Mouse (Mus musculus): Measurements from ENCODE around the gene Klk4. TPM values are rescaled to one million over a fixed set of nuclear protein-coding genes. Genes with fewer than 3 reads are reported as not detected.

Gene Klk4
- polyA plus RNA-seq, 1 experiment from 2014 or later, result not detected

- ATAC-seq (replicated peaks; ENCODE audit: insufficient number of reproducible peaks, low FRiP score, low TSS enrichment, low read depth) (no peak; the same call in 1 of the 2 replicates), DNase-seq (ENCODE audit: low spot score) (peak; percentile 71)
- no peak overlapping the region for H3K27ac ChIP-seq (replicated peaks; ENCODE audit: low read depth, low read length)
- H3K4me1 ChIP-seq (ENCODE audit: control insufficient read depth, insufficient read depth, low read length), result no peaks in the 10 kb centered on the region
- no peak overlapping the region for H3K4me3 ChIP-seq (ENCODE audit: low read depth, low read length)
- WGBS, result 8% methylated on average over 14 of the region's 14 CpGs
- no peaks in the 10 kb centered on the region for H3K9me3 ChIP-seq (replicated peaks; ENCODE audit: control insufficient read depth, low read length)
- H3K27me3 ChIP-seq (ENCODE audit: control insufficient read depth, insufficient read depth, low read length), result no peaks in the 10 kb centered on the region
- no peak overlapping the region for H3K9ac ChIP-seq (replicated peaks; ENCODE audit: low read length)
- peak overlapping the region; percentile 13; the same call in 1 of the 2 replicates for H3K4me2 ChIP-seq (ENCODE audit: low read depth, low read length)
- no peaks in the 10 kb centered on the region for H3K36me3 ChIP-seq (replicated peaks; ENCODE audit: control insufficient read depth, insufficient read depth, low read depth, low read length)
Measured at GRCm38 (mm10) chr7:43883547-43883946, 2.6 kb downstream of the Klk4 start.

GRCm38 (mm10) chr7:43891365-43891764 is 10.4 kb downstream of the Klk4 start:
- 59% methylated on average over 5 of the region's 5 CpGs for WGBS
- no peak overlapping the region for H3K4me3 ChIP-seq (ENCODE audit: low read depth, low read length)
- H3K36me3 ChIP-seq (replicated peaks; ENCODE audit: control insufficient read depth, insufficient read depth, low read depth, low read length), result no peaks in the 10 kb centered on the region
- no peak overlapping the region for H3K9ac ChIP-seq (replicated peaks; ENCODE audit: low read length)
- no peak overlapping the region for H3K4me2 ChIP-seq (ENCODE audit: low read depth, low read length)
- no peaks in the 10 kb centered on the region for H3K4me1 ChIP-seq (ENCODE audit: control insufficient read depth, insufficient read depth, low read length)
- no peaks in the 10 kb centered on the region for H3K27me3 ChIP-seq (ENCODE audit: control insufficient read depth, insufficient read depth, low read length)
- H3K9me3 ChIP-seq (replicated peaks; ENCODE audit: control insufficient read depth, low read length), result no peaks in the 10 kb centered on the region
- DNase-seq (ENCODE audit: low spot score) (no peak), ATAC-seq (replicated peaks; ENCODE audit: insufficient number of reproducible peaks, low FRiP score, low TSS enrichment, low read depth) (no peak)
- no peak overlapping the region for H3K27ac ChIP-seq (replicated peaks; ENCODE audit: low read depth, low read length)

GRCm38 (mm10) chr7:43891788-43892187 is 10.8 kb downstream of the Klk4 start:
- no peaks in the 10 kb centered on the region for H3K9me3 ChIP-seq (replicated peaks; ENCODE audit: control insufficient read depth, low read length)
- H3K4me1 ChIP-seq (ENCODE audit: control insufficient read depth, insufficient read depth, low read length), result no peaks in the 10 kb centered on the region
- H3K9ac ChIP-seq (replicated peaks; ENCODE audit: low read length), result no peak overlapping the region
- ATAC-seq (replicated peaks; ENCODE audit: insufficient number of reproducible peaks, low FRiP score, low TSS enrichment, low read depth) (no peak), DNase-seq (ENCODE audit: low spot score) (no peak)
- H3K4me3 ChIP-seq (ENCODE audit: low read depth, low read length), result no peak overlapping the region
- no peak overlapping the region for H3K4me2 ChIP-seq (ENCODE audit: low read depth, low read length)
- no peak overlapping the region for H3K27ac ChIP-seq (replicated peaks; ENCODE audit: low read depth, low read length)
- 62% methylated on average over 3 of the region's 3 CpGs for WGBS
- H3K36me3 ChIP-seq (replicated peaks; ENCODE audit: control insufficient read depth, insufficient read depth, low read depth, low read length), result no peaks in the 10 kb centered on the region
- H3K27me3 ChIP-seq (ENCODE audit: control insufficient read depth, insufficient read depth, low read length), result no peaks in the 10 kb centered on the region

GRCm38 (mm10) chr7:43894836-43895235 is 13.9 kb downstream of the Klk4 start:
- Histone ChIP-seq H3K4me3 (ENCODE audit: low read depth, low read length) (no peak overlapping the region), H3K9me3 (replicated peaks; ENCODE audit: control insufficient read depth, low read length) (no peaks in the 10 kb centered on the region), H3K27me3 (ENCODE audit: control insufficient read depth, insufficient read depth, low read length) (no peaks in the 10 kb centered on the region), H3K4me2 (ENCODE audit: low read depth, low read length) (no peak overlapping the region), H3K4me1 (ENCODE audit: control insufficient read depth, insufficient read depth, low read length) (no peaks in the 10 kb centered on the region), H3K9ac (replicated peaks; ENCODE audit: low read length) (no peak overlapping the region), H3K27ac (replicated peaks; ENCODE audit: low read depth, low read length) (no peak overlapping the region), H3K36me3 (replicated peaks; ENCODE audit: control insufficient read depth, insufficient read depth, low read depth, low read length) (no peaks in the 10 kb centered on the region)
- 32% methylated on average over 1 of the region's 1 CpGs for WGBS
- DNase-seq (ENCODE audit: low spot score) (peak; percentile 93), ATAC-seq (replicated peaks; ENCODE audit: insufficient number of reproducible peaks, low FRiP score, low TSS enrichment, low read depth) (peak; percentile 97)

- ATAC-seq (replicated peaks; ENCODE audit: insufficient number of reproducible peaks, low FRiP score, low TSS enrichment, low read depth) (no peak), DNase-seq (ENCODE audit: low spot score) (no peak)
- no peak overlapping the region for H3K9ac ChIP-seq (replicated peaks; ENCODE audit: low read length)
- H3K9me3 ChIP-seq (replicated peaks; ENCODE audit: control insufficient read depth, low read length), result no peaks in the 10 kb centered on the region
- 79% methylated on average over 9 of the region's 9 CpGs for WGBS
- H3K27ac ChIP-seq (replicated peaks; ENCODE audit: low read depth, low read length), result no peak overlapping the region
- H3K4me1 ChIP-seq (ENCODE audit: control insufficient read depth, insufficient read depth, low read length), result no peaks in the 10 kb centered on the region
- H3K36me3 ChIP-seq (replicated peaks; ENCODE audit: control insufficient read depth, insufficient read depth, low read depth, low read length), result no peaks in the 10 kb centered on the region
- H3K27me3 ChIP-seq (ENCODE audit: control insufficient read depth, insufficient read depth, low read length), result no peaks in the 10 kb centered on the region
- no peak overlapping the region for H3K4me3 ChIP-seq (ENCODE audit: low read depth, low read length)
- H3K4me2 ChIP-seq (ENCODE audit: low read depth, low read length), result no peak overlapping the region
Measured at GRCm38 (mm10) chr7:43914821-43915220, 33.9 kb downstream of the Klk4 start.

GRCm38 (mm10) chr7:43918426-43918825 is 37.5 kb downstream of the Klk4 start:
- Histone ChIP-seq H3K27ac (replicated peaks; ENCODE audit: low read depth, low read length) (no peak overlapping the region), H3K9me3 (replicated peaks; ENCODE audit: control insufficient read depth, low read length) (no peaks in the 10 kb centered on the region), H3K36me3 (replicated peaks; ENCODE audit: control insufficient read depth, insufficient read depth, low read depth, low read length) (no peaks in the 10 kb centered on the region), H3K4me3 (ENCODE audit: low read depth, low read length) (no peak overlapping the region), H3K4me2 (ENCODE audit: low read depth, low read length) (no peak overlapping the region), H3K4me1 (ENCODE audit: control insufficient read depth, insufficient read depth, low read length) (no peaks in the 10 kb centered on the region), H3K27me3 (ENCODE audit: control insufficient read depth, insufficient read depth, low read length) (no peaks in the 10 kb centered on the region), H3K9ac (replicated peaks; ENCODE audit: low read length) (no peak overlapping the region)
- WGBS, result 87% methylated on average over 13 of the region's 13 CpGs
- ATAC-seq (replicated peaks; ENCODE audit: insufficient number of reproducible peaks, low FRiP score, low TSS enrichment, low read depth), result no peak
- DNase-seq (ENCODE audit: low spot score), result no peak

GRCm38 (mm10) chr7:43918871-43919270 is 37.9 kb downstream of the Klk4 start:
- no peak for DNase-seq (ENCODE audit: low spot score)

GRCm38 (mm10) chr7:43919559-43920451 is 38.8 kb downstream of the Klk4 start:
- H3K27ac ChIP-seq (replicated peaks; ENCODE audit: low read depth, low read length), result no peak overlapping the region
- peak; percentile 84 for ATAC-seq (replicated peaks; ENCODE audit: insufficient number of reproducible peaks, low FRiP score, low TSS enrichment, low read depth)

More at GRCm38 (mm10) chr7:43918871-43919270, 37.9 kb downstream of the Klk4 start:
- H3K4me3 ChIP-seq (ENCODE audit: low read depth, low read length), result no peak overlapping the region
- no peak overlapping the region for H3K9ac ChIP-seq (replicated peaks; ENCODE audit: low read length)
- H3K27ac ChIP-seq (replicated peaks; ENCODE audit: low read depth, low read length), result no peak overlapping the region
- H3K4me1 ChIP-seq (ENCODE audit: control insufficient read depth, insufficient read depth, low read length), result no peaks in the 10 kb centered on the region
- H3K36me3 ChIP-seq (replicated peaks; ENCODE audit: control insufficient read depth, insufficient read depth, low read depth, low read length), result no peaks in the 10 kb centered on the region
- H3K4me2 ChIP-seq (ENCODE audit: low read depth, low read length), result no peak overlapping the region
- H3K9me3 ChIP-seq (replicated peaks; ENCODE audit: control insufficient read depth, low read length), result no peaks in the 10 kb centered on the region
- WGBS, result 79% methylated on average over 8 of the region's 8 CpGs
- no peaks in the 10 kb centered on the region for H3K27me3 ChIP-seq (ENCODE audit: control insufficient read depth, insufficient read depth, low read length)
- ATAC-seq (replicated peaks; ENCODE audit: insufficient number of reproducible peaks, low FRiP score, low TSS enrichment, low read depth), result no peak

More at GRCm38 (mm10) chr7:43919559-43920451, 38.8 kb downstream of the Klk4 start:
- Histone ChIP-seq H3K4me1 (ENCODE audit: control insufficient read depth, insufficient read depth, low read length) (no peaks in the 10 kb centered on the region), H3K27me3 (ENCODE audit: control insufficient read depth, insufficient read depth, low read length) (no peaks in the 10 kb centered on the region), H3K36me3 (replicated peaks; ENCODE audit: control insufficient read depth, insufficient read depth, low read depth, low read length) (no peaks in the 10 kb centered on the region), H3K4me3 (ENCODE audit: low read depth, low read length) (no peak overlapping the region), H3K9ac (replicated peaks; ENCODE audit: low read length) (no peak overlapping the region), H3K9me3 (replicated peaks; ENCODE audit: control insufficient read depth, low read length) (no peaks in the 10 kb centered on the region), H3K4me2 (ENCODE audit: low read depth, low read length) (no peak overlapping the region)
- peak; percentile 85 for DNase-seq (ENCODE audit: low spot score)
- WGBS, result 32% methylated on average over 14 of the region's 14 CpGs

All from embryonic facial prominence, embryonic 11.5 days (tissue).